Mouse (Mus musculus): ENCODE measurements around the gene Gtpbp2. TPM values are rescaled to one million over a fixed set of nuclear protein-coding genes. Genes with fewer than 3 reads are reported as not detected.

Gene Gtpbp2
- polyA plus RNA-seq, 1 experiment from 2014 or later: 22.2 TPM

DNA sequence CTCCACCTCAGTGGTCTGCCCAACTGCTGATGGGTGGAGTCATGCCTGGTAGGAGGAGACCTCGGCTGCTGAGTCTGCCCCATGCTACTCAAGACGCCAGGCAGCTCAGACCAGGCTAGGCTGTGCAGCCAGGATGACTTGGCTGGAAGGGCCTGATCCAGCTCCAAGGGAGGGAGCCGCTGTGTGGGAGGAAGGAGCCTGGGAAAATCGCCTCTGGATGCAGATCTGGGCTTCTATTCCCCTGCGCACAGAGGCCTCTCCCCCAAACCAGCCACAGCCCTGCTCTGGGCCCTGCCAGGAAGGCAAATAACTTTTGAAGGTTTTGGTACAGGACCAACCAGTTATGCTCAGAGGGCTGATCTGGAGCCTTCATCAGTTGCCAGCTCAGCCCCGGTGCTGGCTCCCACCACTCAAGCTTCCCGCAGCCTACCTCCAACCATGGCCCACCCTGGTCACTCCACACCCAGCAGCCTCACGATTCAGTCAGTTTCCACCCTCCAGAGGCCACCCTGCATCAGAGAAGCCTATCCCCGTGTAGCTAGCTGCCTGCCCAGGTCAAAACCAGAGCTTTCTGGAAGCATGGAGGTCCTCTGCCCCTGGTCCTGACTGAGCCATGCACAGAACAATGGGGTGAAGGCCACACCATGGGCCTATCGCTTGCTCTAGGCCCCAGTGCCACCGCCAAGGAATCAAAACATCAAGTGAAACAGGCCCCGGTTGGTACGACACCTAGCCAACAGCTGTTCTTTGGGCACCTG is 30.9 kb upstream of the Gtpbp2 start:
- Histone ChIP-seq H3K4me2 (replicated peaks; ENCODE audit: low read depth) (no peak overlapping the region), H3K27me3 (replicated peaks; ENCODE audit: control insufficient read depth, insufficient read depth, low read length) (no peaks in the 10 kb centered on the region), H3K9ac (ENCODE audit: low read depth, low read length) (no peak overlapping the region), H3K36me3 (ENCODE audit: control insufficient read depth, insufficient read depth) (peaks cover 39% of the 10 kb centered on the region), H3K4me1 (replicated peaks; ENCODE audit: control insufficient read depth, insufficient read depth, low read length) (no peaks in the 10 kb centered on the region), H3K27ac (ENCODE audit: low read depth, low read length) (no peak overlapping the region), H3K4me3 (ENCODE audit: low read depth, low read length) (no peak overlapping the region), H3K9me3 (ENCODE audit: control insufficient read depth) (no peaks in the 10 kb centered on the region)
- no peak for TF ChIP-seq CTCF (IDR thresholded peaks at IDR 0.05; ENCODE audit: low read depth)
- 0 out of 2 replicates have a peak, but pooled peaks have one; percentile 12 for ATAC-seq
- WGBS: 77% methylated on average over 13 of the region's 13 CpGs

DNA sequence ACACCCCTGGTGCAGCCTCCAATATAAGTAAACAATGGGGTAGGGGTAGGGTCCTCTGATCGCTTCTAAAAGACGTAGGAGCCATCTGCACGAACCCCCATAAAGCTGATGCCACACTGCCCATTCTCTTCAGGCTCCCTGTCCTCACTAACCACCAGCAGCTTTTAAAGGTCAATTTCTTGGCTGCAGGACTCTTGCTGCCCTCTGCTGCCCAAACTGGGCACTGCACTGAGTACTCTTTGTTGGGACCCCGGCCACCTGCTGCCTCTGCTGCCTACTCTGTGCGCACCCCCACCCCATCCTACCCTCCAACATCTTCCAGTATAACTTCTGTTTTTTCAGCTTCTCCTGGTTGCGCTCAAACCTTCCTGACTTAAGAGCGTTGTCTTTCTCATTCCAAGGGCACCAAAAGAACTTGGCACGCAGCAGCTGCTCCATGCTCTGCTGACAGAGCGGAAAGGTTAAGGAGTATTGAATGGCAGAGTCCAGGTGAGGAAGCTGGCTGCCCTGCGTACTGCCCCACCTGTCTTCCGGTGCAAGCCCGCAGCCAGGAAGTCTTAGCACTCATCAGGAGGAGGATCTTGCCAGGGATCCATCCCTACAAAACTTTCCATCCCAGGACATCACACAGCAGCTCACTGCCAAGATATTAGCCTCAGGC is 28.6 kb upstream of the Gtpbp2 start:
- Histone ChIP-seq H3K27ac (ENCODE audit: low read depth, low read length) (no peak overlapping the region), H3K9me3 (ENCODE audit: control insufficient read depth) (no peaks in the 10 kb centered on the region), H3K4me1 (replicated peaks; ENCODE audit: control insufficient read depth, insufficient read depth, low read length) (no peaks in the 10 kb centered on the region), H3K27me3 (replicated peaks; ENCODE audit: control insufficient read depth, insufficient read depth, low read length) (no peaks in the 10 kb centered on the region), H3K9ac (ENCODE audit: low read depth, low read length) (no peak overlapping the region), H3K4me3 (ENCODE audit: low read depth, low read length) (no peak overlapping the region), H3K36me3 (ENCODE audit: control insufficient read depth, insufficient read depth) (peaks cover 16% of the 10 kb centered on the region), H3K4me2 (replicated peaks; ENCODE audit: low read depth) (no peak overlapping the region)
- TF ChIP-seq CTCF (IDR thresholded peaks at IDR 0.05; ENCODE audit: low read depth): peak; percentile 94
- ATAC-seq: peak; percentile 17; the same call in 1 of the 2 replicates
- WGBS: 16% methylated on average over 12 of the region's 12 CpGs

DNA sequence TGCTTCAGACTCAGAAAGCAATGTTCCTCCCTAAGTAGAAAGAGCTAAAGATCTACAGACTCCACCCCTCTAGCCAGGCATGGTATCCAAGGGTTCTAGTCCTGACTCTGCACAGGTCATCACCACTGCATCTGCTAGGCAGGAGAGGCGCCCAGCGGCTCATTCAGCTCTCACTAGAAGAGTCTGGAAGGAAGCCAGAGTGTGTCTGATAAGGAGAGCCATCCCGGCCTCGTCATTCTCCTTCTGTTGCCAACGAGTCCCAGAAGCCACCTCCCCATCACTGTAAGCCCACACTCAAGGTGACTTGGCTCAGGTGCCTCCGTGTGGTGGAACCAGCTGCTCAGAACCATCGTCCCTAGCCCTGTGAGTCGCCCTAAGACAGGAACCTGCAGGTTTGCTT is 28.0 kb upstream of the Gtpbp2 start:
- Histone ChIP-seq H3K36me3 (ENCODE audit: control insufficient read depth, insufficient read depth) (peaks cover 9% of the 10 kb centered on the region), H3K27me3 (replicated peaks; ENCODE audit: control insufficient read depth, insufficient read depth, low read length) (no peaks in the 10 kb centered on the region), H3K9ac (ENCODE audit: low read depth, low read length) (no peak overlapping the region), H3K9me3 (ENCODE audit: control insufficient read depth) (no peaks in the 10 kb centered on the region), H3K4me2 (replicated peaks; ENCODE audit: low read depth) (no peak overlapping the region), H3K4me1 (replicated peaks; ENCODE audit: control insufficient read depth, insufficient read depth, low read length) (no peaks in the 10 kb centered on the region), H3K4me3 (ENCODE audit: low read depth, low read length) (no peak overlapping the region), H3K27ac (ENCODE audit: low read depth, low read length) (no peak overlapping the region)
- no peak for TF ChIP-seq CTCF (IDR thresholded peaks at IDR 0.05; ENCODE audit: low read depth)
- 55% methylated on average over 8 of the region's 8 CpGs for WGBS
- ATAC-seq: no peak

DNA sequence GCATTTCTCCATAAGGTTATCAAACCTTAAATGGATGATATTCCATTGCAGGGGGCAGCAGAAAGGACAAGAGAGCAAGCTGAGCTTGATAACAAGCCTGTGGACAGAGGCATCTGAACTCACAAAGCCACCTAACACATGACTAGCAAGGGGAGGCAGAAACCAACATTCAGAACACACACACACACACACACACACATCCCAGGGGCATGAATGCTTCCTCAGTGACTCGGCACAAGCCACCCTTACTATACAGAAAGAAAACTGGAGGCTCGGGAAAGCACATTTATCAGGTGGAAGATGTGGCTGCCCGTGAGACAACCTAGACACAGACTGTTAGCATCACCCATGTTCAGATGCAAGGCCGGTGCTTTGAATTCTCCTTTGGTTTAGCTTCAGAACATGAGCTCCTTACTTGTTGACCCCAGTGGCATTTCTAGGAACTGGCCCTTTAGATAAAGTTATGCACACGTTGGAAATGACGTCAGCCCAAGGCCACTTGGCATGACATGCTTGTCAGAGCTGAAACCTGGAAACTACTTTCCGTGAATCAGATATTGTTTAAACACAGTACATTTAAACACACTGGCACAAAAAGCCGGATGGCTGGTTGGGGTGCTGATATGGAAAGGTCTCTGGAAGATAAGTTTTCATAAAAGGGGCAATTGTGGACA is 22.1 kb upstream of the Gtpbp2 start:
- no peaks in the 10 kb centered on the region for H3K36me3 ChIP-seq (ENCODE audit: control insufficient read depth, insufficient read depth)
- no peak overlapping the region for H3K27ac ChIP-seq (ENCODE audit: low read depth, low read length)
- no peaks in the 10 kb centered on the region for H3K4me1 ChIP-seq (replicated peaks; ENCODE audit: control insufficient read depth, insufficient read depth, low read length)
- H3K9ac ChIP-seq (ENCODE audit: low read depth, low read length): no peak overlapping the region
- H3K9me3 ChIP-seq (ENCODE audit: control insufficient read depth): no peaks in the 10 kb centered on the region
- H3K27me3 ChIP-seq (replicated peaks; ENCODE audit: control insufficient read depth, insufficient read depth, low read length): no peaks in the 10 kb centered on the region
- WGBS: 62% methylated on average over 8 of the region's 8 CpGs
- no peak overlapping the region for H3K4me3 ChIP-seq (ENCODE audit: low read depth, low read length)
- ATAC-seq: no peak
- H3K4me2 ChIP-seq (replicated peaks; ENCODE audit: low read depth): no peak overlapping the region
- TF ChIP-seq CTCF (IDR thresholded peaks at IDR 0.05; ENCODE audit: low read depth): no peak

DNA sequence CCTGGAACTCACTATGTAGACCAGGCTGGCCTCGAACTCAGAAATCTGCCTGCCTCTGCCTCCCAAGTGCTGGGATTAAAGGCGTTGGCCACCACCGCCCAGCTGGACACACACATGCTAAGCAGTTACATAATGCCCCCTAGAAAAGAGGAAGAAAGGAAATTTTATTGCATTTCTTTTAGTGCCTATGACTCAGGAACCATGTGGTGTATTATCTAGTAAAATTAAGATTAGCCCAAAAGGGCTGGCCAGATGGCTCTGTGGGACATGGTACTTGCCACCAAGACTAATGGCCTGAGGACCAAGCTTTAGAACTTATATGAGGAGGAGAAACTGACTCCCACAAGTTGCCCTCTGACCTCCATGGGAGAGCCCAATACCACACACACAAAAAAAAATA is 21.0 kb upstream of the Gtpbp2 start:
- ATAC-seq: no peak

More for the DNA sequence above, 21.0 kb upstream of the Gtpbp2 start:
- no peak overlapping the region for H3K9ac ChIP-seq (ENCODE audit: low read depth, low read length)
- no peaks in the 10 kb centered on the region for H3K27me3 ChIP-seq (replicated peaks; ENCODE audit: control insufficient read depth, insufficient read depth, low read length)
- TF ChIP-seq CTCF (IDR thresholded peaks at IDR 0.05; ENCODE audit: low read depth): no peak
- no peaks in the 10 kb centered on the region for H3K9me3 ChIP-seq (ENCODE audit: control insufficient read depth)
- no peak overlapping the region for H3K4me3 ChIP-seq (ENCODE audit: low read depth, low read length)
- WGBS: 88% methylated on average over 3 of the region's 3 CpGs
- no peak overlapping the region for H3K27ac ChIP-seq (ENCODE audit: low read depth, low read length)
- no peak overlapping the region for H3K4me2 ChIP-seq (replicated peaks; ENCODE audit: low read depth)
- H3K36me3 ChIP-seq (ENCODE audit: control insufficient read depth, insufficient read depth): no peaks in the 10 kb centered on the region
- H3K4me1 ChIP-seq (replicated peaks; ENCODE audit: control insufficient read depth, insufficient read depth, low read length): no peaks in the 10 kb centered on the region
